Mouse (Mus musculus): ENCODE measurements around the gene Olfr279. TPM values are rescaled to one million over a fixed set of nuclear protein-coding genes. Genes with fewer than 3 reads are reported as not detected.

Gene Olfr279
- polyA plus RNA-seq, 1 experiment from 2014 or later: not detected

Small RNAs within 50 kb of the gene (microRNA-seq; reads per million reads assigned to microRNA genes)
- gene Mir1291: not detected

Other genes starting within 250 kb of the Olfr279 start
- not detected in 2 replicates for gene H1fnt, start 235.1 kb upstream of the Olfr279 start, polyA plus RNA-seq (2014; fragmentation: Nextera tagmentation; extraction: Ambion mirVana)
- gene Zfp641, start 196.2 kb upstream of the Olfr279 start, polyA plus RNA-seq (2014; fragmentation: Nextera tagmentation; extraction: Ambion mirVana): 1.9 TPM in 2 replicates
- not detected in 2 replicates for gene Olfr285, start 175.0 kb upstream of the Olfr279 start, polyA plus RNA-seq (2014; fragmentation: Nextera tagmentation; extraction: Ambion mirVana)
- not detected in 2 replicates for gene Olfr284, start 151.4 kb upstream of the Olfr279 start, polyA plus RNA-seq (2014; fragmentation: Nextera tagmentation; extraction: Ambion mirVana)
- gene Olfr283, start 111.5 kb upstream of the Olfr279 start, polyA plus RNA-seq (2014; fragmentation: Nextera tagmentation; extraction: Ambion mirVana): not detected in 2 replicates
- gene Olfr282, start 61.2 kb upstream of the Olfr279 start, polyA plus RNA-seq (2014; fragmentation: Nextera tagmentation; extraction: Ambion mirVana): not detected in 2 replicates
- not detected in 2 replicates for gene Olfr281, start 39.8 kb upstream of the Olfr279 start, polyA plus RNA-seq (2014; fragmentation: Nextera tagmentation; extraction: Ambion mirVana)
- gene OR5BS1P, start 22.5 kb upstream of the Olfr279 start, polyA plus RNA-seq (2014; fragmentation: Nextera tagmentation; extraction: Ambion mirVana): not detected in 2 replicates
- gene Lalba, start 9.7 kb upstream of the Olfr279 start, polyA plus RNA-seq (2014; fragmentation: Nextera tagmentation; extraction: Ambion mirVana): 0.45 TPM in 1 of 2 replicates, not detected in the other
- gene Kansl2, start 41.9 kb downstream of the Olfr279 start, polyA plus RNA-seq (2014; fragmentation: Nextera tagmentation; extraction: Ambion mirVana): 142 and 143 TPM in 2 replicates
- gene Ccnt1, start 78.5 kb downstream of the Olfr279 start, polyA plus RNA-seq (2014; fragmentation: Nextera tagmentation; extraction: Ambion mirVana): 62.2 and 65.6 TPM in 2 replicates
- gene 4930415O20Rik, start 78.6 kb downstream of the Olfr279 start, polyA plus RNA-seq (2014; fragmentation: Nextera tagmentation; extraction: Ambion mirVana): not detected in 2 replicates
- gene Adcy6, start 117.7 kb downstream of the Olfr279 start, polyA plus RNA-seq (2014; fragmentation: Nextera tagmentation; extraction: Ambion mirVana): 11.4 and 12.7 TPM in 2 replicates
- 57.4 and 58.4 TPM in 2 replicates for gene Cacnb3, start 138.4 kb downstream of the Olfr279 start, polyA plus RNA-seq (2014; fragmentation: Nextera tagmentation; extraction: Ambion mirVana)
- gene Ddx23, start 170.5 kb downstream of the Olfr279 start, polyA plus RNA-seq (2014; fragmentation: Nextera tagmentation; extraction: Ambion mirVana): 19.5 and 24.1 TPM in 2 replicates
- 5.2 and 5.3 TPM in 2 replicates for gene Rnd1, start 185.1 kb downstream of the Olfr279 start, polyA plus RNA-seq (2014; fragmentation: Nextera tagmentation; extraction: Ambion mirVana)
- 0.70 and 0.96 TPM in 2 replicates for gene Ccdc65, start 215.8 kb downstream of the Olfr279 start, polyA plus RNA-seq (2014; fragmentation: Nextera tagmentation; extraction: Ambion mirVana)
- 12.1 and 12.6 TPM in 2 replicates for gene Fkbp11, start 235.8 kb downstream of the Olfr279 start, polyA plus RNA-seq (2014; fragmentation: Nextera tagmentation; extraction: Ambion mirVana)